Mouse (Mus musculus) liver (tissue): ENCODE measurements around the gene Alppl2.

ENCODE experiments used
- DNase-seq: peaks from one replicate; pipeline ENCODE4 v3.0.0-alpha.2; 2020; ENCODE audit warnings: mixed read lengths

The Alppl2 gene

GRCm38 (mm10) chr1:87089828-87090227 is at the start of gene Alppl2:
TSS of gene Alppl2 (minus strand) at chr1:87089928.
- no peak for DNase-seq

- no peak for DNase-seq
Observed at GRCm38 (mm10) chr1:87131803-87132202, 42.1 kb upstream of the Alppl2 start.

- no peak for DNase-seq
Observed at GRCm38 (mm10) chr1:87127206-87128030, 37.7 kb upstream of the Alppl2 start.

GRCm38 (mm10) chr1:87124673-87125072 is 34.9 kb upstream of the Alppl2 start, which contains the start of gene Akp3:
TSS of gene Akp3 (plus strand) at chr1:87124973.
- DNase-seq: no peak

GRCm38 (mm10) chr1:87114784-87115183 is 25.1 kb upstream of the Alppl2 start:
- DNase-seq: no peak

- DNase-seq: peak; percentile 36
Observed at GRCm38 (mm10) chr1:87111719-87112354, 22.1 kb upstream of the Alppl2 start.

GRCm38 (mm10) chr1:87108564-87108963 is 18.8 kb upstream of the Alppl2 start:
- no peak for DNase-seq

- no peak for DNase-seq
Observed at GRCm38 (mm10) chr1:87106536-87106935, 16.8 kb upstream of the Alppl2 start.

- DNase-seq: no peak
Observed at GRCm38 (mm10) chr1:87103936-87104335, 14.2 kb upstream of the Alppl2 start.

GRCm38 (mm10) chr1:87102114-87102513 is 12.4 kb upstream of the Alppl2 start:
- DNase-seq: no peak

- DNase-seq: no peak
Observed at GRCm38 (mm10) chr1:87101411-87101810, 11.7 kb upstream of the Alppl2 start, which contains the start of gene Alpi. TSS of gene Alpi (minus strand) at chr1:87101606.

GRCm38 (mm10) chr1:87098358-87098975 is 8.7 kb upstream of the Alppl2 start:
- DNase-seq: peak; percentile 63

GRCm38 (mm10) chr1:87095642-87096041 is 5.9 kb upstream of the Alppl2 start:
- DNase-seq: no peak

GRCm38 (mm10) chr1:87089251-87089650 is 477 bp downstream of the Alppl2 start:
- DNase-seq: no peak

GRCm38 (mm10) chr1:87086964-87087363 is 2.8 kb downstream of the Alppl2 start:
- no peak for DNase-seq

GRCm38 (mm10) chr1:87086196-87086595 is 3.5 kb downstream of the Alppl2 start:
- no peak for DNase-seq

- no peak for DNase-seq
Observed at GRCm38 (mm10) chr1:87073776-87074175, 16.0 kb downstream of the Alppl2 start.

GRCm38 (mm10) chr1:87070720-87071119 is 19.0 kb downstream of the Alppl2 start:
- peak; percentile 57 for DNase-seq

GRCm38 (mm10) chr1:87060913-87061312 is 28.8 kb downstream of the Alppl2 start:
- no peak for DNase-seq

GRCm38 (mm10) chr1:87059042-87059665 is 30.6 kb downstream of the Alppl2 start:
- DNase-seq: no peak

- DNase-seq: no peak
Observed at GRCm38 (mm10) chr1:87057075-87057474, 32.7 kb downstream of the Alppl2 start.

- DNase-seq: no peak
Observed at GRCm38 (mm10) chr1:87051369-87051768, 38.4 kb downstream of the Alppl2 start.

- no peak for DNase-seq
Observed at GRCm38 (mm10) chr1:87050700-87051099, 39.0 kb downstream of the Alppl2 start.
